In the genomic region with DNA sequence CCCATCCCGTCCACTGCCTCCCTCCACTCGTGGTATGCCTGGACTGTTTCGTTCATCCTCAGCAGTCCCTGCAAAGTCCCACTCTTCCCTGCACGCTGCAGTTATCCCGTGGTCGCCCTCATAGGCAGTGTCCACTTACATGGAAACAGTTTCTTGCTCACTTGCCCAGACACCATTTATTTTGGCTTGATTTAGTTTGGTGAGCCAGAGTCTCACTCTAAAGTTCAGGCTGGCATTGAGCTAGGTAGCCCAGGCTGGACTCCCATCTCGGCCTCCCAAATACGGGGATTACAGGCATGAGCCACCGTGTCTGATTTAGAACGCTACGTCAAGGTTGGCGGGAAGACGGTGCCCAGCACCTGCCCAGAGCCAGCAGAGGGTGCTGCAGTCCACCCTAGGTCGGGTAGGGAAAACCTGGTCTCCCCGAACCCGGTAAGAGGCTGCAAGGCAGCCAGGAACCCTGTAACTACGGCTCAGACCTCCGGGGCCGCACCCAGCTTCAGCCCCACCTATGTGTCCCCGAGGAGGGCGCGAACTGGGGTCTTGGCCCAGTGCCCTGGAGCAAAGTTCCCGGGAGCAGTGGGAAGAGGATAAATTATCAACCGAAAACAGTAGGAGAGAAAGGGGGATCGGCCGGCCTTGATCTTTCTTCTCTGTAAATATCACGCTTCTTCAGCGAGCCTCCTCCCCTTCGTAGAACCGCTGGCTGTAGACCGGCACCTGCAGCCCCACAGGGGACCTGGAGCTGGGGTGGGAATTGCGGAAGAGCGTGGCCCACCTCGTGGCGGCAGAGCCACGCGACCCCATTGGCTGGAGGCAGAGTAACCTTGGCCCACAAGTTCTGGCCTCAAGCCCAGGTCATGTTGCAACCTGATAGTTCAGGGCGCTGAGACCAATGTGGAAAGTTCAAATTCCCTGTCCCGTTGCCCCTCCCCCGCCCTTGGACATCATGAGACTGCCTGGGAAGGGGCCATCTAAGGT, we compare ENCODE assay signal across 9 mouse cellular contexts. TPM values are rescaled to one million over a fixed set of nuclear protein-coding genes. Genes with fewer than 3 reads are reported as not detected.
DNase-seq lines count a peak whose midpoint lies in the region; ATAC-seq and TF ChIP-seq lines count a peak whose summit lies in the region.
"Had no signal": no experiment of that assay in that cellular context is flagged by ENCODE, and none has a peak within 500 bp of the region (broad histone marks: within the 10 kb centered on the region; RNA-seq: fewer than 3 reads in every experiment).

No protein-coding gene starts in this region.

- TF ChIP-seq EP300 in liver, postnatal 0 days (IDR thresholded peaks at IDR 0.05; ENCODE audit: low read depth): peak; percentile 82

- H3K36me3 ChIP-seq in embryonic facial prominence, embryonic 10.5 days (replicated peaks): no peaks in the 10 kb centered on the region
- no peaks in the 10 kb centered on the region for H3K36me3 ChIP-seq in heart, embryonic 10.5 days
- no peaks in the 10 kb centered on the region for H3K36me3 ChIP-seq in kidney, adult 2 months (ENCODE audit: control insufficient read depth, insufficient read depth, low read length)
- no peaks in the 10 kb centered on the region for H3K36me3 ChIP-seq in liver, postnatal 0 days (replicated peaks; ENCODE audit: insufficient read depth, low read length)
- no peaks in the 10 kb centered on the region for H3K36me3 ChIP-seq in neural tube, embryonic 11.5 days (ENCODE audit: control insufficient read depth, insufficient read depth, low read length)
- no peaks in the 10 kb centered on the region for H3K36me3 ChIP-seq in testis, adult 2 months (ENCODE audit: control insufficient read depth, insufficient read depth, low read length)

- peak; percentile 76 for TF ChIP-seq CTCF in kidney, adult 2 months (conservative IDR thresholded peaks at IDR 0.05; ENCODE audit: insufficient read depth, insufficient read length, low read depth, low read length)
- peak; percentile 74 for TF ChIP-seq CTCF in liver, postnatal 0 days (IDR thresholded peaks at IDR 0.05; ENCODE audit: low read depth)
- peak; percentile 48; the same call in 1 of the 2 replicates for TF ChIP-seq CTCF in testis, adult 2 months (IDR thresholded peaks at IDR 0.05; ENCODE audit: control insufficient read depth, insufficient read depth, insufficient replicate concordance, low read depth, low read length)

- no peak overlapping the region for H3K27ac ChIP-seq in embryonic facial prominence, embryonic 10.5 days (replicated peaks)
- H3K27ac ChIP-seq in heart, embryonic 10.5 days: no peak overlapping the region
- H3K27ac ChIP-seq in kidney, adult 2 months (ENCODE audit: insufficient read depth, low read depth, low read length): peak overlapping the region; percentile 79
- H3K27ac ChIP-seq in liver, postnatal 0 days (ENCODE audit: low read depth): peak overlapping the region; percentile 95
- H3K27ac ChIP-seq in neural tube, embryonic 11.5 days (ENCODE audit: low read depth, low read length): no peak overlapping the region
- no peak overlapping the region for H3K27ac ChIP-seq in testis, adult 2 months (ENCODE audit: control insufficient read depth, insufficient read depth, low read depth, low read length)
- H3K27ac ChIP-seq: macrophage had no signal

- H3K27me3 ChIP-seq in embryonic facial prominence, embryonic 10.5 days (replicated peaks; ENCODE audit: low read depth, poor library complexity, severe bottlenecking): peaks cover 64% of the 10 kb centered on the region
- H3K27me3 ChIP-seq in heart, embryonic 10.5 days (ENCODE audit: insufficient read depth, poor library complexity, severe bottlenecking): peaks cover 61% of the 10 kb centered on the region
- H3K27me3 ChIP-seq in kidney, adult 2 months (replicated peaks; ENCODE audit: control insufficient read depth, insufficient read depth, low read length): no peaks in the 10 kb centered on the region
- H3K27me3 ChIP-seq in liver, postnatal 0 days (ENCODE audit: insufficient read depth, low read length): peaks cover 28% of the 10 kb centered on the region
- H3K27me3 ChIP-seq in neural tube, embryonic 11.5 days (ENCODE audit: control insufficient read depth, insufficient read depth, low read length): peaks cover 25% of the 10 kb centered on the region
- H3K27me3 ChIP-seq in testis, adult 2 months (ENCODE audit: control insufficient read depth, insufficient read depth, low read length): no peaks in the 10 kb centered on the region

- peak overlapping the region; percentile 73 for H3K9ac ChIP-seq in liver, postnatal 0 days (replicated peaks)
- H3K9ac ChIP-seq in neural tube, embryonic 11.5 days (ENCODE audit: low read length): 0 out of 2 replicates have a peak overlapping the region, but pooled peaks have one; percentile 15

- WGBS in embryonic facial prominence, embryonic 10.5 days: 8% methylated on average over 40 of the region's 40 CpGs
- WGBS in heart, embryonic 10.5 days: 12% methylated on average over 40 of the region's 40 CpGs
- WGBS in kidney, adult 2 months: 5% methylated on average over 40 of the region's 40 CpGs
- 9% methylated on average over 40 of the region's 40 CpGs for WGBS in liver, postnatal 0 days (ENCODE audit: insufficient replicate concordance)
- WGBS in neural tube, embryonic 11.5 days: 8% methylated on average over 40 of the region's 40 CpGs

- peak; percentile 25 for DNase-seq in right cerebral cortex, adult 18-20 months
- no peak for DNase-seq in right cerebral cortex, postnatal 36 days (ENCODE audit: low spot score in 2 of 2)
- peak; percentile 74 for DNase-seq in embryonic facial prominence, embryonic 10.5 days (ENCODE audit: low spot score)
- DNase-seq in heart, embryonic 10.5 days (ENCODE audit: low spot score): peak; percentile 81
- DNase-seq in kidney, adult 2 months: peak; percentile 96
- peak; percentile 88 for DNase-seq in liver, postnatal 0 days
- peak; percentile 67 for DNase-seq in neural tube, embryonic 11.5 days (ENCODE audit: low spot score)

- 0 out of 2 replicates have a peak, but pooled peaks cover 4% of the 10 kb centered on the region for H3K9me3 ChIP-seq in embryonic facial prominence, embryonic 10.5 days
- H3K9me3 ChIP-seq in heart, embryonic 10.5 days: no peaks in the 10 kb centered on the region
- H3K9me3 ChIP-seq in liver, postnatal 0 days (ENCODE audit: low read length): no peaks in the 10 kb centered on the region
- H3K9me3 ChIP-seq in neural tube, embryonic 11.5 days (ENCODE audit: control insufficient read depth, low read length): no peaks in the 10 kb centered on the region

- H3K4me1 ChIP-seq in embryonic facial prominence, embryonic 10.5 days: peaks cover 23% of the 10 kb centered on the region
- H3K4me1 ChIP-seq in heart, embryonic 10.5 days: peaks cover 18% of the 10 kb centered on the region
- H3K4me1 ChIP-seq in kidney, adult 2 months (ENCODE audit: control insufficient read depth, insufficient read depth, low read length): peaks cover 9% of the 10 kb centered on the region
- H3K4me1 ChIP-seq in liver, postnatal 0 days (ENCODE audit: insufficient read depth): peaks cover 11% of the 10 kb centered on the region
- 0 out of 2 replicates have a peak, but pooled peaks cover 4% of the 10 kb centered on the region for H3K4me1 ChIP-seq in neural tube, embryonic 11.5 days (ENCODE audit: control insufficient read depth, insufficient read depth, low read length)
- H3K4me1 ChIP-seq in testis, adult 2 months (ENCODE audit: control insufficient read depth, insufficient read depth, low read length): peaks cover 24% of the 10 kb centered on the region

- peak; percentile 16 for TF ChIP-seq POLR2A in kidney, adult 2 months (IDR thresholded peaks at IDR 0.05; ENCODE audit: low read depth, low read length)
- no peak for TF ChIP-seq POLR2A in testis, adult 2 months (IDR thresholded peaks at IDR 0.05; ENCODE audit: control insufficient read depth, low read depth, low read length)

- peak; percentile 86 for ATAC-seq in liver, postnatal 0 days
- ATAC-seq in neural tube, embryonic 11.5 days (ENCODE audit: insufficient read depth, low FRiP score, low TSS enrichment): no peak

- H3K4me3 ChIP-seq in embryonic facial prominence, embryonic 10.5 days: peak overlapping the region; percentile 71
- H3K4me3 ChIP-seq in heart, embryonic 10.5 days: peak overlapping the region; percentile 68
- H3K4me3 ChIP-seq in kidney, adult 2 months (ENCODE audit: insufficient read depth, low read depth, low read length): peak overlapping the region; percentile 74
- peak overlapping the region; percentile 58 for H3K4me3 ChIP-seq in liver, postnatal 0 days (ENCODE audit: low read depth, low read length)
- peak overlapping the region; percentile 44 for H3K4me3 ChIP-seq in neural tube, embryonic 11.5 days (ENCODE audit: low read depth, low read length)
- H3K4me3 ChIP-seq in testis, adult 2 months (ENCODE audit: control insufficient read depth, low read depth, low read length): peak overlapping the region; percentile 84

- H3K4me2 ChIP-seq in liver, postnatal 0 days (ENCODE audit: low read depth, low read length): peak overlapping the region; percentile 76
- peak overlapping the region; percentile 85 for H3K4me2 ChIP-seq in neural tube, embryonic 11.5 days (ENCODE audit: low read depth)

RNA-seq across cellular contexts. Expression of a gene that starts 18.1 kb away (rescaled TPM):
- 3.5 and 3.8 TPM in 2 replicates for polyA plus RNA-seq in embryonic facial prominence, embryonic 10.5 days (2016; fragmentation: Nextera tagmentation; extraction: Ambion mirVana)
- polyA plus RNA-seq in heart, embryonic 10.5 days (2016; fragmentation: Nextera tagmentation; extraction: Ambion mirVana): 1.00 and 3.0 TPM in 2 replicates
- polyA plus RNA-seq in kidney, adult 2 months (2012; rRNA removed): 144 and 170 TPM in 2 replicates
- 18.2 and 19.5 TPM in 2 replicates for polyA plus RNA-seq in liver, postnatal 0 days (2015; fragmentation: Nextera tagmentation; extraction: Ambion mirVana)
- 0.60 and 0.65 TPM in 2 replicates for polyA plus RNA-seq in neural tube, embryonic 11.5 days (2014; fragmentation: Nextera tagmentation; extraction: Ambion mirVana)
- polyA plus RNA-seq in testis, adult 2 months (2012; rRNA removed): 16.7 and 19.6 TPM in 2 replicates
- polyA plus RNA-seq: macrophage had no signal

RNA-seq across cellular contexts. Expression of a gene that starts 29.7 kb away (rescaled TPM):
- 9.2 and 9.5 TPM in 2 replicates for polyA plus RNA-seq in embryonic facial prominence, embryonic 10.5 days (2016; fragmentation: Nextera tagmentation; extraction: Ambion mirVana)
- polyA plus RNA-seq in heart, embryonic 10.5 days (2016; fragmentation: Nextera tagmentation; extraction: Ambion mirVana): 2.4 and 7.1 TPM in 2 replicates
- polyA plus RNA-seq in kidney, adult 2 months (2012; rRNA removed): 7.3 and 8.7 TPM in 2 replicates
- 0.53 and 0.80 TPM in 2 replicates for polyA plus RNA-seq in liver, postnatal 0 days (2015; fragmentation: Nextera tagmentation; extraction: Ambion mirVana)
- polyA plus RNA-seq in neural tube, embryonic 11.5 days (2014; fragmentation: Nextera tagmentation; extraction: Ambion mirVana): 11.1 and 13.6 TPM in 2 replicates
- polyA plus RNA-seq in testis, adult 2 months (2012; rRNA removed): 0.33 and 0.71 TPM in 2 replicates
- polyA plus RNA-seq: macrophage had no signal

RNA-seq across cellular contexts. Expression of a gene that starts 41.6 kb away (rescaled TPM):
- polyA plus RNA-seq in embryonic facial prominence, embryonic 10.5 days (2016; fragmentation: Nextera tagmentation; extraction: Ambion mirVana): 21.3 and 22.2 TPM in 2 replicates
- 25.1 and 25.4 TPM in 2 replicates for polyA plus RNA-seq in heart, embryonic 10.5 days (2016; fragmentation: Nextera tagmentation; extraction: Ambion mirVana)
- 10.1 and 10.2 TPM in 2 replicates for polyA plus RNA-seq in kidney, adult 2 months (2012; rRNA removed)
- 10.4 and 12.3 TPM in 2 replicates for polyA plus RNA-seq in liver, postnatal 0 days (2015; fragmentation: Nextera tagmentation; extraction: Ambion mirVana)
- polyA plus RNA-seq in neural tube, embryonic 11.5 days (2014; fragmentation: Nextera tagmentation; extraction: Ambion mirVana): 19.3 and 23.2 TPM in 2 replicates
- 63.4 and 65.5 TPM in 2 replicates for polyA plus RNA-seq in testis, adult 2 months (2012; rRNA removed)

RNA-seq across cellular contexts. Expression of a gene that starts 43.1 kb away (rescaled TPM):
- 190 and 194 TPM in 2 replicates for polyA plus RNA-seq in embryonic facial prominence, embryonic 10.5 days (2016; fragmentation: Nextera tagmentation; extraction: Ambion mirVana)
- polyA plus RNA-seq in heart, embryonic 10.5 days (2016; fragmentation: Nextera tagmentation; extraction: Ambion mirVana): 99.4 and 134 TPM in 2 replicates
- 50.4 and 50.7 TPM in 2 replicates for polyA plus RNA-seq in kidney, adult 2 months (2012; rRNA removed)
- 38.3 TPM in 2 replicates for polyA plus RNA-seq in liver, postnatal 0 days (2015; fragmentation: Nextera tagmentation; extraction: Ambion mirVana)
- polyA plus RNA-seq in neural tube, embryonic 11.5 days (2014; fragmentation: Nextera tagmentation; extraction: Ambion mirVana): 126 and 141 TPM in 2 replicates
- 42.9 and 43.5 TPM in 2 replicates for polyA plus RNA-seq in testis, adult 2 months (2012; rRNA removed)

RNA-seq across cellular contexts. Expression of a gene that starts 43.8 kb away (rescaled TPM):
- 27.0 and 27.4 TPM in 2 replicates for polyA plus RNA-seq in embryonic facial prominence, embryonic 10.5 days (2016; fragmentation: Nextera tagmentation; extraction: Ambion mirVana)
- 24.5 and 27.6 TPM in 2 replicates for polyA plus RNA-seq in heart, embryonic 10.5 days (2016; fragmentation: Nextera tagmentation; extraction: Ambion mirVana)
- polyA plus RNA-seq in kidney, adult 2 months (2012; rRNA removed): 47.3 and 63.3 TPM in 2 replicates
- 28.7 and 33.3 TPM in 2 replicates for polyA plus RNA-seq in liver, postnatal 0 days (2015; fragmentation: Nextera tagmentation; extraction: Ambion mirVana)
- polyA plus RNA-seq in neural tube, embryonic 11.5 days (2014; fragmentation: Nextera tagmentation; extraction: Ambion mirVana): 26.6 and 28.3 TPM in 2 replicates
- 23.4 TPM in 2 replicates for polyA plus RNA-seq in testis, adult 2 months (2012; rRNA removed)

Comparison
In these comparisons a context has a peak if more than half of its experiments do, and no peak if none do; other contexts are left out.
1. DNase-seq: peak in right cerebral cortex, adult 18-20 months (single experiment), embryonic facial prominence, embryonic 10.5 days (single experiment), heart, embryonic 10.5 days (single experiment), kidney, adult 2 months (single experiment), liver, postnatal 0 days (single experiment) and neural tube, embryonic 11.5 days (single experiment); none in right cerebral cortex, postnatal 36 days (0 of 2).
2. H3K27ac ChIP-seq: peak in kidney, adult 2 months (single experiment) and liver, postnatal 0 days (single experiment); none in embryonic facial prominence, embryonic 10.5 days (single experiment), heart, embryonic 10.5 days (single experiment), neural tube, embryonic 11.5 days (single experiment) and testis, adult 2 months (single experiment).
3. Peak in every context shown above with its lines, with median percentiles within 50 percentile points of each other: H3K4me3 ChIP-seq and CTCF ChIP-seq.